ENCODE assay signal across 8 mouse cellular contexts in genomic region chr11:121741433-121741832, GRCm38 (mm10). TPM values are rescaled to one million over a fixed set of nuclear protein-coding genes. Genes with fewer than 3 reads are reported as not detected.
A peak's percentile ranks its signal among the peaks of the same experiment; 100 is the strongest.
DNase-seq lines count a peak whose midpoint lies in the region; ATAC-seq and TF ChIP-seq lines count a peak whose summit lies in the region.

No protein-coding gene starts in this region.

- H3K27me3 ChIP-seq in kidney, postnatal 0 days (ENCODE audit: insufficient read depth, low read length) = no peaks in the 10 kb centered on the region
- no peaks in the 10 kb centered on the region for H3K27me3 ChIP-seq in intestine, embryonic 15.5 days (replicated peaks)
- H3K27me3 ChIP-seq in midbrain, embryonic 11.5 days (ENCODE audit: control insufficient read depth, insufficient read depth, low read length) = no peaks in the 10 kb centered on the region

- H3K4me1 ChIP-seq in kidney, postnatal 0 days (replicated peaks; ENCODE audit: insufficient read depth, low read length) = 0 out of 2 replicates have a peak, but pooled peaks cover 5% of the 10 kb centered on the region
- peaks cover 10% of the 10 kb centered on the region for H3K4me1 ChIP-seq in intestine, embryonic 15.5 days (replicated peaks)
- H3K4me1 ChIP-seq in midbrain, embryonic 11.5 days (ENCODE audit: control insufficient read depth, insufficient read depth, low read length) = no peaks in the 10 kb centered on the region; the same call in 1 of the 2 replicates

- no peak overlapping the region for H3K4me2 ChIP-seq in kidney, postnatal 0 days (ENCODE audit: low read length)
- H3K4me2 ChIP-seq in intestine, embryonic 15.5 days (replicated peaks) = no peak overlapping the region
- H3K4me2 ChIP-seq in midbrain, embryonic 11.5 days = no peak overlapping the region

- no peak for DNase-seq in kidney, postnatal 0 days (ENCODE audit: low spot score)
- no peak for DNase-seq in kidney, adult 8-10 months
- DNase-seq in adipocyte (ENCODE audit: low spot score) = peak; percentile 81
- DNase-seq in lung, postnatal 36 days = peak; percentile 91
- no peak for DNase-seq in midbrain, embryonic 11.5 days (ENCODE audit: low spot score, missing footprints)
- no peak for DNase-seq in thymus, postnatal 36 days

- TF ChIP-seq CTCF in kidney, postnatal 0 days (IDR thresholded peaks at IDR 0.05; ENCODE audit: low read depth) = no peak

- WGBS in kidney, postnatal 0 days = 56% methylated on average over 1 of the region's 1 CpGs
- 51% methylated on average over 1 of the region's 1 CpGs for WGBS in intestine, embryonic 15.5 days
- WGBS in midbrain, embryonic 11.5 days = 68% methylated on average over 1 of the region's 1 CpGs

- no peak overlapping the region for H3K27ac ChIP-seq in kidney, postnatal 0 days
- peak overlapping the region; percentile 83 for H3K27ac ChIP-seq in intestine, embryonic 15.5 days
- H3K27ac ChIP-seq in midbrain, embryonic 11.5 days (ENCODE audit: low read depth, low read length) = no peak overlapping the region

- H3K4me3 ChIP-seq in kidney, postnatal 0 days (replicated peaks; ENCODE audit: low read depth, low read length) = no peak overlapping the region
- no peak overlapping the region for H3K4me3 ChIP-seq in intestine, embryonic 15.5 days (replicated peaks)
- H3K4me3 ChIP-seq in midbrain, embryonic 11.5 days (ENCODE audit: low read depth, low read length) = no peak overlapping the region

- H3K36me3 ChIP-seq in kidney, postnatal 0 days (ENCODE audit: insufficient read depth, low read length) = no peaks in the 10 kb centered on the region
- H3K36me3 ChIP-seq in intestine, embryonic 15.5 days = no peaks in the 10 kb centered on the region
- no peaks in the 10 kb centered on the region for H3K36me3 ChIP-seq in midbrain, embryonic 11.5 days (ENCODE audit: control insufficient read depth, insufficient read depth, low read length)

- no peak overlapping the region for H3K9ac ChIP-seq in kidney, postnatal 0 days (ENCODE audit: low read depth, low read length)
- H3K9ac ChIP-seq in intestine, embryonic 15.5 days = no peak overlapping the region
- H3K9ac ChIP-seq in midbrain, embryonic 11.5 days (ENCODE audit: low read length) = no peak overlapping the region

- ATAC-seq in kidney, postnatal 0 days (replicated peaks; ENCODE audit: low FRiP score, low read depth) = peak; percentile 71; the same call in 1 of the 2 replicates
- peak; percentile 94 for ATAC-seq in intestine, embryonic 15.5 days
- no peak for ATAC-seq in midbrain, embryonic 11.5 days (ENCODE audit: low FRiP score)
- no peak for ATAC-seq in erythroid progenitor cell, adult 5-6 weeks (replicated peaks; ENCODE audit: low FRiP score, poor library complexity, severe bottlenecking)

- no peaks in the 10 kb centered on the region for H3K9me3 ChIP-seq in kidney, postnatal 0 days (replicated peaks; ENCODE audit: low read length)
- H3K9me3 ChIP-seq in intestine, embryonic 15.5 days = no peaks in the 10 kb centered on the region; the same call in 1 of the 2 replicates
- no peaks in the 10 kb centered on the region for H3K9me3 ChIP-seq in midbrain, embryonic 11.5 days (ENCODE audit: control insufficient read depth, low read length)

RNA-seq across cellular contexts. Expression of gene Metrnl, which starts 40.1 kb away (rescaled TPM):
- polyA plus RNA-seq in kidney, postnatal 0 days (2015; fragmentation: Nextera tagmentation; extraction: Ambion mirVana) = 29.3 and 35.4 TPM in 2 replicates
- polyA plus RNA-seq in intestine, embryonic 15.5 days (2015; fragmentation: Nextera tagmentation; extraction: Ambion mirVana) = 34.2 and 40.5 TPM in 2 replicates
- polyA plus RNA-seq in midbrain, embryonic 11.5 days (2014; fragmentation: Nextera tagmentation; extraction: Ambion mirVana) = 10.5 and 10.7 TPM in 2 replicates
- 2.2 and 6.7 TPM in 2 replicates for total RNA-seq in erythroid progenitor cell, adult 5-6 weeks (2015; ENCODE audit: low replicate concordance)
- 1.2 and 4.4 TPM in 2 replicates for total RNA-seq in erythroid progenitor cell, adult 5-6 weeks (2017; ENCODE audit: low replicate concordance)

Comparison
In these comparisons a context has a peak if more than half of its experiments do, and no peak if none do; other contexts are left out.
1. ATAC-seq: peak in kidney, postnatal 0 days (single experiment) and intestine, embryonic 15.5 days (single experiment); none in midbrain, embryonic 11.5 days (single experiment) and erythroid progenitor cell, adult 5-6 weeks (single experiment).
2. DNase-seq: peak in adipocyte (single experiment) and lung, postnatal 36 days (single experiment); none in kidney, postnatal 0 days (single experiment), kidney, adult 8-10 months (0 of 2), midbrain, embryonic 11.5 days (single experiment) and thymus, postnatal 36 days (0 of 2).